Mouse (Mus musculus) thymus, postnatal 4 days (tissue): ENCODE measurements around the gene Fgfr2.

Experiments used
- DNase-seq: peaks from one replicate; pipeline ENCODE4 v3.0.0; 2021

The Fgfr2 gene

GRCm38 (mm10) chr7:131629562-131629961 is 1493.6 kb downstream of the Fgfr2 start:
- DNase-seq: no peak

- DNase-seq: no peak
Observed at GRCm38 (mm10) chr7:131628846-131629391, 1494.2 kb downstream of the Fgfr2 start.

- no peak for DNase-seq
Observed at GRCm38 (mm10) chr7:131628356-131628755, 1494.8 kb downstream of the Fgfr2 start.

GRCm38 (mm10) chr7:131609677-131610076 is 1513.5 kb downstream of the Fgfr2 start:
- no peak for DNase-seq

GRCm38 (mm10) chr7:131608049-131608448 is 1515.1 kb downstream of the Fgfr2 start:
- DNase-seq: no peak

GRCm38 (mm10) chr7:131605481-131605880 is 1517.7 kb downstream of the Fgfr2 start:
- DNase-seq: no peak

- DNase-seq: no peak
Observed at GRCm38 (mm10) chr7:131604946-131605345, 1518.2 kb downstream of the Fgfr2 start.

- no peak for DNase-seq
Observed at GRCm38 (mm10) chr7:131603186-131603585, 1520.0 kb downstream of the Fgfr2 start.

GRCm38 (mm10) chr7:131602106-131602505 is 1521.0 kb downstream of the Fgfr2 start:
- no peak for DNase-seq

GRCm38 (mm10) chr7:131598483-131598824 is 1524.7 kb downstream of the Fgfr2 start:
- peak; percentile 31 for DNase-seq

- no peak for DNase-seq
Observed at GRCm38 (mm10) chr7:131597779-131598482, 1525.2 kb downstream of the Fgfr2 start.

- DNase-seq: no peak
Observed at GRCm38 (mm10) chr7:131585551-131585950, 1537.6 kb downstream of the Fgfr2 start.

- DNase-seq: no peak
Observed at GRCm38 (mm10) chr7:131582178-131582577, 1541.0 kb downstream of the Fgfr2 start.

GRCm38 (mm10) chr7:131575246-131575645 is 1547.9 kb downstream of the Fgfr2 start:
- no peak for DNase-seq

GRCm38 (mm10) chr7:131560697-131561042 is 1562.5 kb downstream of the Fgfr2 start:
- no peak for DNase-seq

GRCm38 (mm10) chr7:131559986-131560696 is 1563.0 kb downstream of the Fgfr2 start, which contains the start of gene Bub3:
TSS of gene Bub3 (plus strand) at chr7:131560222.
- peak; percentile 88 for DNase-seq

- DNase-seq: no peak
Observed at GRCm38 (mm10) chr7:131557751-131558150, 1565.4 kb downstream of the Fgfr2 start.

GRCm38 (mm10) chr7:131556541-131557271 is 1566.4 kb downstream of the Fgfr2 start:
- peak; percentile 38 for DNase-seq

- no peak for DNase-seq
Observed at GRCm38 (mm10) chr7:131556116-131556515, 1567.0 kb downstream of the Fgfr2 start.

- peak; percentile 65 for DNase-seq
Observed at GRCm38 (mm10) chr7:131555301-131556081, 1567.7 kb downstream of the Fgfr2 start.

- DNase-seq: peak; percentile 43
Observed at GRCm38 (mm10) chr7:131554341-131555180, 1568.6 kb downstream of the Fgfr2 start.

- peak; percentile 68 for DNase-seq
Observed at GRCm38 (mm10) chr7:131553771-131554175, 1569.4 kb downstream of the Fgfr2 start.
